Mouse (Mus musculus) gastrocnemius, postnatal 10 days (tissue): ENCODE results near the gene Meis2. TPM values are rescaled to one million over a fixed set of nuclear protein-coding genes. Genes with fewer than 3 reads are reported as not detected.

Experiments used
- DNase-seq: peaks from one replicate; pipeline ENCODE4 v3.0.0; 2021; ENCODE audit warnings: mixed read lengths
- total RNA-seq, 2 experiments: library from RNA; stranded (reverse); gene quantifications; 2 replicates each; pipeline ENCODE4 v1.2.3; 2021

Meis2 gene
- total RNA-seq, 2 experiments from 2014 or later = 4.0 to 5.2 TPM

- no peak for DNase-seq
Measured at GRCm38 (mm10) chr2:115897001-115897400, 168.6 kb downstream of the Meis2 start.

GRCm38 (mm10) chr2:115895717-115896116, 169.9 kb downstream of the Meis2 start:
- DNase-seq = no peak

GRCm38 (mm10) chr2:115895256-115895655, 170.4 kb downstream of the Meis2 start:
- DNase-seq = no peak

- DNase-seq = no peak
Measured at GRCm38 (mm10) chr2:115893113-115893512, 172.5 kb downstream of the Meis2 start.

GRCm38 (mm10) chr2:115890715-115891114, 174.9 kb downstream of the Meis2 start:
- DNase-seq = no peak

- DNase-seq = no peak
Measured at GRCm38 (mm10) chr2:115890030-115890429, 175.6 kb downstream of the Meis2 start.

GRCm38 (mm10) chr2:115889212-115889611, 176.4 kb downstream of the Meis2 start:
- no peak for DNase-seq

GRCm38 (mm10) chr2:115888336-115889077, 177.1 kb downstream of the Meis2 start:
- DNase-seq = no peak

- no peak for DNase-seq
Measured at GRCm38 (mm10) chr2:115887631-115888030, 178.0 kb downstream of the Meis2 start.

GRCm38 (mm10) chr2:115884184-115884583, 181.5 kb downstream of the Meis2 start:
- DNase-seq = no peak

- no peak for DNase-seq
Measured at GRCm38 (mm10) chr2:115883520-115883919, 182.1 kb downstream of the Meis2 start.

- no peak for DNase-seq
Measured at GRCm38 (mm10) chr2:115875802-115876531, 189.7 kb downstream of the Meis2 start.

- no peak for DNase-seq
Measured at GRCm38 (mm10) chr2:115872851-115873250, 192.8 kb downstream of the Meis2 start.

GRCm38 (mm10) chr2:115869966-115870365, 195.7 kb downstream of the Meis2 start:
- no peak for DNase-seq

GRCm38 (mm10) chr2:115860600-115861347, 204.9 kb downstream of the Meis2 start:
- DNase-seq = no peak

- DNase-seq = no peak
Measured at GRCm38 (mm10) chr2:115860141-115860480, 205.5 kb downstream of the Meis2 start.

- no peak for DNase-seq
Measured at GRCm38 (mm10) chr2:115859371-115860140, 206.1 kb downstream of the Meis2 start.

- DNase-seq = no peak
Measured at GRCm38 (mm10) chr2:115858927-115859326, 206.7 kb downstream of the Meis2 start.

GRCm38 (mm10) chr2:115858246-115858645, 207.4 kb downstream of the Meis2 start:
- no peak for DNase-seq

GRCm38 (mm10) chr2:115857123-115858080, 208.2 kb downstream of the Meis2 start:
- DNase-seq = no peak
